Mouse (Mus musculus): ENCODE data around the gene Sdk2. TPM values are rescaled to one million over a fixed set of nuclear protein-coding genes. Genes with fewer than 3 reads are reported as not detected.

The Sdk2 gene
- polyA plus RNA-seq, 1 experiment: 3.0 TPM

DNA sequence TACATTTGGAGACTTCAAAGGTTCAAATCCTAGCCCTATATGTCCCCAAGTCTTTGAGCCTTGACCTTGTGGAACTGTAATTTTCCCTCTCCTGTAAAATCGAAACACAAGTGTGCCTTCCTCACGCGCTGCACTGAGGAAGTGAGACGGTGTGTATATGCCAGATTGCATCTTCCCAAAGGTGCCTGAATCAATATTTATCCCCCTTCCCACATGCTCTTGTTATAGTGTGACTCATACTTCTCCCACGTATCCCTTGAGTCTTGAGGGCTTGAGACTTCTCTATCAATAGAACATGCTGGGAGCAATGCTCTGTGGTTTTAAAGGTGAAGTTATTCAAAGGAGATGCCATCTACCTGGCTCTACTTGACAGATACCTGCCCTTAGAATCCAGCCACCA is 170.8 kb downstream of the Sdk2 start:
- H3K36me3 ChIP-seq (ENCODE audit: control insufficient read depth, insufficient read depth, low read length): no peaks in the 10 kb centered on the region
- no peak for DNase-seq (ENCODE audit: low read depth in 1 of 2, low spot score in 2 of 2)
- 82% methylated on average over 5 of the region's 5 CpGs for WGBS
- H3K4me1 ChIP-seq (ENCODE audit: control insufficient read depth, insufficient read depth, insufficient read length): no peaks in the 10 kb centered on the region
- H3K4me3 ChIP-seq (ENCODE audit: extremely low read depth, insufficient read depth, insufficient read length): no peak overlapping the region
- TF ChIP-seq CTCF (IDR thresholded peaks at IDR 0.05; ENCODE audit: extremely low read depth, insufficient read depth, insufficient read length, insufficient replicate concordance) (no peak), POLR2A (IDR thresholded peaks at IDR 0.05; ENCODE audit: low read depth, low read length) (no peak)
- no peak overlapping the region for H3K27ac ChIP-seq (ENCODE audit: insufficient read depth, low read length)
- no peaks in the 10 kb centered on the region for H3K27me3 ChIP-seq (ENCODE audit: control insufficient read depth, insufficient read depth, low read length)

DNA sequence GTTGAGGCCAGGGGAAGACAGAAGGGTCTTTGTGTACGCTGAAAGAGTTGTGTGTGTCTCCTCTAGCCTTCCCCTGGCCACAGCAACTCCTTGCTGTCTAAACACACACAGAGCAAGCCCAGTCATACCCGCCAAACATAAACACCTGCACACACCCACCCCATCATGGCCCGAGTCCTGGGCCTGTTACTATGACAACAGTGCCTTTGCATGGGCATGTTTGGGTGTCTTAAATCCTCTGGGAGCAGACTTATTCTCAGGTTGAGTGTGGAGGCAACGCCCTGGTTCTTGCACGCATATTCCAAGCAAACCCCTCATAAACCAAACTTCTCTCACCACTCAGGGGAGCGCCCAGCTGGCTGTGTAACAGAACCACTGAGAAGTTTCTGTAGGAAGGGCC is 173.9 kb downstream of the Sdk2 start:
- Histone ChIP-seq H3K27me3 (ENCODE audit: control insufficient read depth, insufficient read depth, low read length) (no peaks in the 10 kb centered on the region), H3K27ac (ENCODE audit: insufficient read depth, low read length) (no peak overlapping the region), H3K36me3 (ENCODE audit: control insufficient read depth, insufficient read depth, low read length) (no peaks in the 10 kb centered on the region), H3K4me1 (ENCODE audit: control insufficient read depth, insufficient read depth, insufficient read length) (no peaks in the 10 kb centered on the region), H3K4me3 (ENCODE audit: extremely low read depth, insufficient read depth, insufficient read length) (no peak overlapping the region)
- DNase-seq (ENCODE audit: low read depth in 1 of 2, low spot score in 2 of 2): no peak
- TF ChIP-seq CTCF (IDR thresholded peaks at IDR 0.05; ENCODE audit: extremely low read depth, insufficient read depth, insufficient read length, insufficient replicate concordance) (no peak), POLR2A (IDR thresholded peaks at IDR 0.05; ENCODE audit: low read depth, low read length) (no peak)
- 86% methylated on average over 6 of the region's 6 CpGs for WGBS

DNA sequence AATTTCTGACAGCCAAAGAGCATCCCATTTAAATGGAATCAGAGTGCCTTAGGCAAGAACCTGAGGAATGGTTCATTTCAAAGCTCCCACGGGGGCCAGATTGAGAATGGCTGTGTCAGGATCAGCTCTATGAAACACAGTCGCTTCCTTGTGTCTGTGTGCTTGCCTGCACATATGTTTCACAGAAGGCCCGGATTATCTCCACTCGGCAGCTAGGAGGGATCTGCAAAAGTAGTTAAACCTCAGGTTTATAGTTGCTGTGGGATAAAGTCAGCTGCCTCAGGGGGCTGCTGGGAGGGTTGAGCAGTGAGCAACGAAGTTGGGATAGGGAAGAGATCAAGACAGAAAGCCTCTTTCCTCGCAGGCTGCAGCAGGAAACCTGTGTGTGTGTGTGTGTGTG is 174.8 kb downstream of the Sdk2 start:
- Histone ChIP-seq H3K27me3 (ENCODE audit: control insufficient read depth, insufficient read depth, low read length) (no peaks in the 10 kb centered on the region), H3K4me3 (ENCODE audit: extremely low read depth, insufficient read depth, insufficient read length) (no peak overlapping the region), H3K4me1 (ENCODE audit: control insufficient read depth, insufficient read depth, insufficient read length) (no peaks in the 10 kb centered on the region), H3K36me3 (ENCODE audit: control insufficient read depth, insufficient read depth, low read length) (no peaks in the 10 kb centered on the region), H3K27ac (ENCODE audit: insufficient read depth, low read length) (no peak overlapping the region)
- 63% methylated on average over 6 of the region's 6 CpGs for WGBS
- DNase-seq (ENCODE audit: low read depth in 1 of 2, low spot score in 2 of 2): no peak
- TF ChIP-seq POLR2A (IDR thresholded peaks at IDR 0.05; ENCODE audit: low read depth, low read length) (no peak), CTCF (IDR thresholded peaks at IDR 0.05; ENCODE audit: extremely low read depth, insufficient read depth, insufficient read length, insufficient replicate concordance) (no peak)

DNA sequence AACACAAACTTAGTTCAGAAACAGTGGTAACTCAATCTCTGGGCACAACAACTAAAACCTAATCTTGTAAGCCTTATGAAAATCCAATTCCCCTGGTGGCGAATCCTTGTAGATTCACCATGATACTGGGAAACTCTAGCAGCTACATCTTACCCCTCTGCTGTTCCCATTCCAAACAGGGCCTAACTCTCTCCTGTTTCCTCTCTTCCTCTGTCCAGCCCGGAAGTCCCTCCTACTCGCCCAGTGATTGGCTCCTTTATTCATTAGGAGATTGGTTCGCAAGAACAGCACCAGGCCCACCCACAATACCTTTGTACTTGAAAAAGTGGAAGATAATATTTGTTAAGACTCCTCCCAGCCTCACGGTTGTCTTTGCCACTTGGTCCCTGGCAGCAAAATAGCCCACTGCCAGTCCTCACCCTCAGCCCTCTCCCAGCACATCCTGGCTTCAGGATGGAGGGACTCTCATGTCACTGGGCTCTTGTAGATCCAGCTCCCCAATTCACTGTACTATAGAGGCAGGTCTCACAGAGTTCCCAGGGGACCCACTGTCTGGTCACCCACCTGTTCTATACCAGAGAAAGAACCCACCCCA is 178.6 kb downstream of the Sdk2 start:
- no peak for TF ChIP-seq CTCF (IDR thresholded peaks at IDR 0.05; ENCODE audit: extremely low read depth, insufficient read depth, insufficient read length, insufficient replicate concordance)
- TF ChIP-seq POLR2A (IDR thresholded peaks at IDR 0.05; ENCODE audit: low read depth, low read length): no peak
- WGBS: 82% methylated on average over 5 of the region's 5 CpGs
- Histone ChIP-seq H3K36me3 (ENCODE audit: control insufficient read depth, insufficient read depth, low read length) (no peaks in the 10 kb centered on the region), H3K4me3 (ENCODE audit: extremely low read depth, insufficient read depth, insufficient read length) (no peak overlapping the region), H3K4me1 (ENCODE audit: control insufficient read depth, insufficient read depth, insufficient read length) (no peaks in the 10 kb centered on the region), H3K27ac (ENCODE audit: insufficient read depth, low read length) (no peak overlapping the region), H3K27me3 (ENCODE audit: control insufficient read depth, insufficient read depth, low read length) (no peaks in the 10 kb centered on the region)
- no peak for DNase-seq (ENCODE audit: low read depth in 1 of 2, low spot score in 2 of 2)

DNA sequence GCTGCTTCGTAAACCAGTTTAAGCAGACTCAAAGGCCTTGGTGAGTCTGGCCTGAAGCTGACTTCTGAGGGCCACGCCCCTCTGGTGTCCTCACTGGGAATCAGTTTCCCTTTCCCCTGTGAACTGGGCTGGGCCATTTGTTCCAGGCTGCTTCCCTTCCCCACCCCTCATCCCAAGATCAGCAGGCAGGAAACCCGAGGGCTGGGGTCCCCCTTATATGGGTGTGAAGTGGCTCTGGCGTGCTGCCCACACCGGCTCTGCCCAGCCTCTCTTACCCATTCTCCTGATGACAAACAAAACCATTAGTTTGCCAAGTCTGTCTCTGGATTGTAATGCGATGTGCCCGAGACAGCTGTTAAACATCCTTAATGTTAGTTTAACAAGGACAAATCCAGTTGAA is 180.5 kb downstream of the Sdk2 start:
- H3K27me3 ChIP-seq (ENCODE audit: control insufficient read depth, insufficient read depth, low read length): no peaks in the 10 kb centered on the region
- H3K4me1 ChIP-seq (ENCODE audit: control insufficient read depth, insufficient read depth, insufficient read length): no peaks in the 10 kb centered on the region
- 59% methylated on average over 7 of the region's 7 CpGs for WGBS
- DNase-seq (ENCODE audit: low read depth in 1 of 2, low spot score in 2 of 2): no peak
- TF ChIP-seq CTCF (IDR thresholded peaks at IDR 0.05; ENCODE audit: extremely low read depth, insufficient read depth, insufficient read length, insufficient replicate concordance) (no peak), POLR2A (IDR thresholded peaks at IDR 0.05; ENCODE audit: low read depth, low read length) (no peak)
- H3K36me3 ChIP-seq (ENCODE audit: control insufficient read depth, insufficient read depth, low read length): no peaks in the 10 kb centered on the region
- H3K27ac ChIP-seq (ENCODE audit: insufficient read depth, low read length): no peak overlapping the region
- H3K4me3 ChIP-seq (ENCODE audit: extremely low read depth, insufficient read depth, insufficient read length): no peak overlapping the region

DNA sequence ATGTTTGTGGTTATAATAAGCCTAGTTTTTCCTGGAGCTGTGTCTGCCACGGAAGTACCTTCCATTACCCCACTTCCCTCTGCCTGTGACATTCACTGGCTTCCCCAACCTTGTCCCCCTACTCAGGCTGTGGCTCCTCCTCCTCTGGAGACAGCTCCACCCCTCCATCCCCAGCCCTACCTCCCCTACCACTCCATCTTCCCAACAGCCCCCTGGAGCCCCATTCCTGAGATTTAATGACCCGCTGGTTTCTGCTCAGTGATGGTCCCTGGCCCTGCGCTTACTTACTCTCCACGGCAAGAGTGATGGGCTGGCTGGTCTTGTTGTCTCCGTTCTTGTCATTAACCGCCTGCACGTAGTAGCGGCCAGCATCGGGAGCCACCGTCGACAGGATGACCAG is 181.9 kb downstream of the Sdk2 start:
- no peak overlapping the region for H3K27ac ChIP-seq (ENCODE audit: insufficient read depth, low read length)
- 79% methylated on average over 11 of the region's 11 CpGs for WGBS
- TF ChIP-seq POLR2A (IDR thresholded peaks at IDR 0.05; ENCODE audit: low read depth, low read length) (no peak), CTCF (IDR thresholded peaks at IDR 0.05; ENCODE audit: extremely low read depth, insufficient read depth, insufficient read length, insufficient replicate concordance) (no peak)
- no peak for DNase-seq (ENCODE audit: low read depth in 1 of 2, low spot score in 2 of 2)
- no peaks in the 10 kb centered on the region for H3K36me3 ChIP-seq (ENCODE audit: control insufficient read depth, insufficient read depth, low read length)
- no peak overlapping the region for H3K4me3 ChIP-seq (ENCODE audit: extremely low read depth, insufficient read depth, insufficient read length)
- no peaks in the 10 kb centered on the region for H3K4me1 ChIP-seq (ENCODE audit: control insufficient read depth, insufficient read depth, insufficient read length)
- no peaks in the 10 kb centered on the region for H3K27me3 ChIP-seq (ENCODE audit: control insufficient read depth, insufficient read depth, low read length)

DNA sequence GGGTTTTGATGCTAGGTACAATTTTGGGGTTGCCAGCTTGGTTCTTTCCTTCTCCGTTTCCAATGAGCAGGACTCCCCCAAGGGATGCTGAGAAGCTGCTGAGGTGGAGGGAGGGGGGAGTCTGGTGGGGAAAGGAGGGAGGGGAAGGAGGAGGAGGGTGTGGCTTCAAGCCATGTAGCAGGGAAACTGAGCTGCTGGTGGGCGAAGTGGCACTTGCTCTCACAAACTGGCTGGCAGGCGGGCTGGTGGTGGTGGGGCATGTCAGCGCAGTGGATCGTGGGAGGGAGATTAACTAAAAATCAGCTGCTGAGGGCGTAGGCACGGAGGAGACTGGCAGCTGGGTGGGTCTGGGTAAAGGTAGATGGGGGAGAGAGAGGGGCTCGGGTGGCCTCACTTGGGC is 183.8 kb downstream of the Sdk2 start:
- no peak overlapping the region for H3K27ac ChIP-seq (ENCODE audit: insufficient read depth, low read length)
- H3K27me3 ChIP-seq (ENCODE audit: control insufficient read depth, insufficient read depth, low read length): no peaks in the 10 kb centered on the region
- no peak overlapping the region for H3K4me3 ChIP-seq (ENCODE audit: extremely low read depth, insufficient read depth, insufficient read length)
- no peak for TF ChIP-seq CTCF (IDR thresholded peaks at IDR 0.05; ENCODE audit: extremely low read depth, insufficient read depth, insufficient read length, insufficient replicate concordance)
- TF ChIP-seq POLR2A (IDR thresholded peaks at IDR 0.05; ENCODE audit: low read depth, low read length): no peak
- no peak for DNase-seq (ENCODE audit: low read depth in 1 of 2, low spot score in 2 of 2)
- H3K4me1 ChIP-seq (ENCODE audit: control insufficient read depth, insufficient read depth, insufficient read length): no peaks in the 10 kb centered on the region
- 77% methylated on average over 8 of the region's 8 CpGs for WGBS
- H3K36me3 ChIP-seq (ENCODE audit: control insufficient read depth, insufficient read depth, low read length): no peaks in the 10 kb centered on the region
